Mouse (Mus musculus) heart, embryonic 16.5 days (tissue): ENCODE data around the gene Ppp1r3c. TPM values are rescaled to one million over a fixed set of nuclear protein-coding genes. Genes with fewer than 3 reads are reported as not detected.

ENCODE experiments used
- ATAC-seq: fragments of 200-750 bp; cut with Nextera tagmentation; replicated peaks from 2 replicates; pipeline ENCODE4 v1.8.0; 2017; ENCODE audit warnings: moderate number of reproducible peaks; ENCODE audit not compliant: insufficient read depth, low FRiP score; ENCODE audit errors: extremely low read depth
- H3K27ac ChIP-seq: fragments of 300-500 bp; sonication (generic); 2 replicates; pipeline ENCODE4 v1.5.1; 2014; ENCODE audit warnings: mild to moderate bottlenecking, low read length, control low read depth, moderate library complexity
- H3K27me3 ChIP-seq: fragments of 300-500 bp; sonication (generic); 2 replicates; pipeline ENCODE4 v1.6.1; 2014; ENCODE audit warnings: low read length, mixed read lengths; ENCODE audit not compliant: control insufficient read depth, insufficient read depth
- H3K36me3 ChIP-seq: fragments of 300-500 bp; sonication (generic); 2 replicates; pipeline ENCODE4 v1.6.1; 2014; ENCODE audit not compliant: control insufficient read depth, insufficient read depth
- H3K4me1 ChIP-seq: fragments of 300-500 bp; sonication (generic); 2 replicates; pipeline ENCODE4 v1.6.1; 2014; ENCODE audit warnings: low read length, mixed read lengths; ENCODE audit not compliant: control insufficient read depth, insufficient read depth
- H3K4me2 ChIP-seq: fragments of 300-500 bp; sonication (generic); 2 replicates; pipeline ENCODE4 v1.6.1; 2014; ENCODE audit warnings: low read depth, mild to moderate bottlenecking, control low read depth, low read length
- H3K4me3 ChIP-seq: fragments of 300-500 bp; sonication (generic); 2 replicates; pipeline ENCODE4 v1.5.1; 2014; ENCODE audit warnings: mild to moderate bottlenecking, control low read depth, low read length
- H3K9ac ChIP-seq: fragments of 300-500 bp; sonication (generic); 2 replicates; pipeline ENCODE4 v1.6.1; 2014; ENCODE audit warnings: low read length, control low read depth
- H3K9me3 ChIP-seq: fragments of 300-500 bp; sonication (generic); replicated peaks from 2 replicates; pipeline ENCODE4 v1.6.1; 2016; ENCODE audit warnings: low read length; ENCODE audit not compliant: control insufficient read depth
- WGBS: fragments of 180-500 bp; shearing (Covaris S2); extraction: QIAGEN DNeasy Blood & Tissue Kit; methylation state at CpG from one replicate; pipeline ENCODE4 v1.1.7; 2014; 5-methylcytosine and 5-hydroxymethylcytosine counted together
- polyA plus RNA-seq: library from polyadenylated mRNA; unstranded; fragments of >200 nt; fragmentation: Nextera tagmentation; extraction: Ambion mirVana; gene quantifications from 2 replicates; pipeline ENCODE4 v1.2.1, GENCODE M21; 2015

The Ppp1r3c gene
- polyA plus RNA-seq, 1 experiment from 2014 or later, result 117 TPM

DNA sequence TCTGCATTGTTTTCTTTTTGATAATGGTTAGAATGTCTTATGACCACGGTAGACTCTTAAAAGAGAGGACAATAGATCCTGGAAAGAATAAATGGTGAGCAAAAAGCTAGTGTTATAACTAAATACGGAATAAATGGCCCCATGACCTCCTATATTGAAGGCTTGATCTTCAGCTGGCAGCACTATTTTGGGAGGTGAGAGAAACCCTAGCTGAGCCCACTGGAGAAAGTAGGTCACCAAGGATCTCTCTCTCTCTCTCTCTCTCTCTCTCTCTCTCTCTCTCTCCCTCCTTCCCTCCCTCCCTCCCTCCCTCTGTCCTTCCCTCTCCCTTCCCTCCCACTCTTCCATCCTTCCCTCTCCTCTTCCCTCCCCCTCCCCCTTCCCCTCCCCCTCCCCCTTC, 42.9 kb downstream of the Ppp1r3c start:
- no peaks in the 10 kb centered on the region for H3K9me3 ChIP-seq
- peaks cover 56% of the 10 kb centered on the region for H3K4me1 ChIP-seq
- H3K27ac ChIP-seq, result no peak overlapping the region
- no peak overlapping the region for H3K4me3 ChIP-seq
- H3K4me2 ChIP-seq, result no peak overlapping the region
- ATAC-seq, result no peak
- H3K9ac ChIP-seq, result no peak overlapping the region
- 46% methylated on average over 2 of the region's 2 CpGs for WGBS
- no peaks in the 10 kb centered on the region for H3K27me3 ChIP-seq
- H3K36me3 ChIP-seq, result no peaks in the 10 kb centered on the region

DNA sequence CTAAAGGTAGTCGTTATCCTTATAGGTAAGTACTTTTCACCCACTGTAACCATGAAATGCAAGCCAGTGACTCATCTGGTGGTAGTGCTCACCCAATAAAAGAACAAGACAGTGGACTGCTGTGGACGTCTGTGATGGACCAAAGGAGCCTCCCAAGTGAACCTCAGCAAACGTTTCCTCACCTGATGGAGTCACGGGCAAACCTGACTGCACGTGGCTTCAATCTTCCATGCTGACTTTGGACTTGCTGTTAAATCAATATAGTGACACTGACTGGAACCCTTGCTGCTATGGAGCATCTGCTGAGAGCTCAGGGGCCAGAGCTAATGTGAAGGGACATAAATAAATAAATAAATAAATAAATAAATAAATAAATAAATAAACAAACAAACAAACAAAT, 44.5 kb downstream of the Ppp1r3c start:
- WGBS, result 82% methylated on average over 5 of the region's 5 CpGs
- Histone ChIP-seq H3K27me3 (no peaks in the 10 kb centered on the region), H3K36me3 (no peaks in the 10 kb centered on the region), H3K9ac (no peak overlapping the region), H3K9me3 (no peaks in the 10 kb centered on the region), H3K27ac (no peak overlapping the region), H3K4me2 (no peak overlapping the region), H3K4me3 (no peak overlapping the region), H3K4me1 (peaks cover 56% of the 10 kb centered on the region)
- ATAC-seq, result no peak

DNA sequence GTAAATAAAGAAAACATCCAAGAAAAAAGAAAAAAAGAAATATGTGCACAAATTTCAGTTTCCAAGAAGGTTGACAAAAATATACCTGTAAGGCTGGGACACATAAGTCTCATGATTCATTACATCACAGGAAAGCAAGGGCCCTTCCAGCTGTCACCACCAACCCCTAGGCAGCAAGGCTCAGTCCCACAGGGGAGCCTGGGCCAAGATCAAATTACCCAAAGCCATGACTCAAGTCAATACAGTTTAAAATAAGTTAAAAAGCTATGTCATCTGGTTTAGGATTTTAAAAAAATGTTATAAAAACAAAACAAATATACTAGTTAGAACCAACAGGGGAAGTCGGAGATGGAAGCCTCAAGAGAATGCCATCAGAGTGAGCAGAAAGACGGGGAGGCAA, 45.2 kb downstream of the Ppp1r3c start:
- Histone ChIP-seq H3K9ac (no peak overlapping the region), H3K36me3 (no peaks in the 10 kb centered on the region), H3K4me2 (no peak overlapping the region), H3K4me3 (no peak overlapping the region), H3K27ac (no peak overlapping the region), H3K27me3 (no peaks in the 10 kb centered on the region), H3K9me3 (no peaks in the 10 kb centered on the region), H3K4me1 (peaks cover 49% of the 10 kb centered on the region)
- ATAC-seq, result no peak
- 88% methylated on average over 2 of the region's 2 CpGs for WGBS

DNA sequence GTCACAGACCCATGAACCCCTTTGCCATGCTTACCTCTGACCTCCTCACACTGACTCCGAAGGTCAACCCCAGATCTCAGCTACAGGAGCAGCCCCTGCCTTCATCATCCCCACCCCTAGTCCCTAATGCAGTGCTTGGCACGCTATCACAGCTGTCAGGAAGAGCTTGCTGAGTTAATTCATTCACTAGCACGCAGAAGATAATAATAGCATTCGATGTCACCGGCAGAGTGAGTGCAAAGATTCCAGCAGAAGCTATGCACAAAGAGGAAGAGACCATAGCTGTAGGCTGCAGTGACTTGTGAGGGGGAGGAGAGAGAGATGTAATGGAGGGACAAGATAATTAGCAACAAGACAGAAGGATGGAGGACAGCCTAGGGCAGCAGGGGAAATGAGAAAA, 47.2 kb downstream of the Ppp1r3c start:
- 9% methylated on average over 5 of the region's 5 CpGs for WGBS
- H3K4me3 ChIP-seq, result peak overlapping the region; percentile 11
- ATAC-seq, result peak; percentile 79
- peaks cover 46% of the 10 kb centered on the region for H3K4me1 ChIP-seq
- H3K27me3 ChIP-seq, result no peaks in the 10 kb centered on the region
- H3K9me3 ChIP-seq, result no peaks in the 10 kb centered on the region
- H3K27ac ChIP-seq, result peak overlapping the region; percentile 94
- no peaks in the 10 kb centered on the region for H3K36me3 ChIP-seq
- peak overlapping the region; percentile 36 for H3K4me2 ChIP-seq
- H3K9ac ChIP-seq, result peak overlapping the region; percentile 48

DNA sequence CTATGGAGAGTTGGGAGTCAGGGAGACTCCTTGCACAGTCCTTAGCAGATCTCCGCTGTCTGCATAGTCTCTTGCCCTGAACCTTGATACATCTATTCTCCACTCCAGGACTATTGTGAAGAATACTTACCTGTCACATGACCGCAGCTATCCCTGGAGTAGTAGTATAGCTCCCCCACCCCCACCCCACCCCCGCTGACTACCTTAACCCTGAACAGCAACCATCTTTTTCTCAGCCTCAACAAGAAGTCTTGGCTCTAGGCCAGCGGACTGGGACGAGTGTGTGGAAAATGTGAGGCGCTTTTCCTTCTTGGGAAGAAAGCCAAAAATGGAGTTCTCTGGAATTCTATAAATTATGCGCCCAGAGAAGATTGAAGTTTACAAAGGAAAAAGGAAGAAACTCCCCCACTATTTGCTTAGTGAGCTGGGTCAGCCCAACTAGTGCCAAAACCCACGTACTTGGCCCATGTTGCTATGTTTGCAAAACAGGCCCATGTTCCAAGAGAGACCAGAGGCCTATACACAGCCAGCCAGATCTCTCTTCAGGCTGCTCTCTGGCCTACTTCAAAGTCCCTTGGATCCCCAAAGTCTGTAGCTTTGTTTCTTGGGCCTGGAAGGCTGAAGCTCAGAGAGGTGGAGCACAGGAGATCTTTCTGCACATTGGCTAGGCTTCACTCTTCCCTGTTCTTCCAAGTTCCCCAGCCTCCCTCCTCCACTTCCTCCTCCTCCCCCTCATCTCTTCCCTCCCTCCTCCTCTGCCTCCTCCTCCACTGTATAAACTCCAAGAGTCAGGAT, 48.4 kb downstream of the Ppp1r3c start:
- WGBS, result 27% methylated on average over 8 of the region's 8 CpGs
- peak overlapping the region; percentile 94 for H3K27ac ChIP-seq
- H3K27me3 ChIP-seq, result no peaks in the 10 kb centered on the region
- H3K4me1 ChIP-seq, result peaks cover 44% of the 10 kb centered on the region
- H3K36me3 ChIP-seq, result no peaks in the 10 kb centered on the region
- H3K9ac ChIP-seq, result peak overlapping the region; percentile 48
- peak; percentile 67 for ATAC-seq
- H3K4me3 ChIP-seq, result peak overlapping the region; percentile 11; the same call in 1 of the 2 replicates
- H3K4me2 ChIP-seq, result peak overlapping the region; percentile 36
- H3K9me3 ChIP-seq, result no peaks in the 10 kb centered on the region

DNA sequence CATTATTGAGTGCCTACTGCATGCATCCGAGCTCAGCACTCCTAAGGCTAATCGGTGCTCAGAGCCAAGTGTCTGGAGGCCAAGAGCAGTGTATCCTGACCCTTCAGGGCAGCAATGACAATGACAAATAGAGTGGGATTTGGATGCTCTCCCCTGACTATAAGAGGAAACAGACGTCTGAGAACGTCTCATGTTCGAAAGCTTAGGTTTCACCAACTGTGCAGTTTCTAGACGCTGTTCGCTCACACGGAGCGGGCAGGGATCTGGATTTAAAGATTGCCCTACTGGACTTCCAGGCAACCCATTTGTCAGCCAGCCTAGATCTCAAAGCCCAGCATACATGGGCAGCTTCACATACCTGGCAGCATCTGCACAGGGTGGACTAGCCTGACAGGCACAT, 49.4 kb downstream of the Ppp1r3c start:
- H3K9ac ChIP-seq, result no peak overlapping the region
- H3K36me3 ChIP-seq, result no peaks in the 10 kb centered on the region
- H3K4me1 ChIP-seq, result peaks cover 46% of the 10 kb centered on the region
- H3K4me3 ChIP-seq, result no peak overlapping the region
- no peak for ATAC-seq
- 71% methylated on average over 9 of the region's 9 CpGs for WGBS
- H3K9me3 ChIP-seq, result no peaks in the 10 kb centered on the region
- no peaks in the 10 kb centered on the region for H3K27me3 ChIP-seq
- H3K4me2 ChIP-seq, result no peak overlapping the region; the same call in 1 of the 2 replicates
- peak overlapping the region; percentile 94 for H3K27ac ChIP-seq

DNA sequence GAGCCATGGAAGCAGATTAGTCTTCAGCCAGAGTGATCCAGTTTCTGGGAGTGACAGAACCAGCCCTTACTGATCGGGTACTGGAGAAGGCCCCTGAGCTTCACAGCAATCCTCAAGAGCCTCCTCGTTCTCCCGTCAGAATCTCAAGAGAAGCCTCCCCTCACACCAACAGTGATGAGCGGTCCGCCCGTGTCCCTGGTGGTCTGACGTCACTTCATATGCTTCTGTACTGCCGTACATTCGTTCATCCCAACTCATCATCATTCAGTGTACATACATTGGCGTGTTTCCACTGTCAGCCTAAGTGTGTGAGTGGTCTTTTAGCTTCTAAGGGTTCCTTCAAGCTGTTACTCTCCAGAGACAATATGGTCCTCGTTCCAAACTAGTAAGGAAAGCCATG, 50.4 kb downstream of the Ppp1r3c start:
- Histone ChIP-seq H3K9me3 (no peaks in the 10 kb centered on the region), H3K27ac (peak overlapping the region; percentile 40), H3K36me3 (no peaks in the 10 kb centered on the region), H3K27me3 (no peaks in the 10 kb centered on the region), H3K4me3 (no peak overlapping the region), H3K9ac (no peak overlapping the region), H3K4me1 (peaks cover 51% of the 10 kb centered on the region), H3K4me2 (no peak overlapping the region)
- 82% methylated on average over 11 of the region's 11 CpGs for WGBS
- no peak for ATAC-seq

DNA sequence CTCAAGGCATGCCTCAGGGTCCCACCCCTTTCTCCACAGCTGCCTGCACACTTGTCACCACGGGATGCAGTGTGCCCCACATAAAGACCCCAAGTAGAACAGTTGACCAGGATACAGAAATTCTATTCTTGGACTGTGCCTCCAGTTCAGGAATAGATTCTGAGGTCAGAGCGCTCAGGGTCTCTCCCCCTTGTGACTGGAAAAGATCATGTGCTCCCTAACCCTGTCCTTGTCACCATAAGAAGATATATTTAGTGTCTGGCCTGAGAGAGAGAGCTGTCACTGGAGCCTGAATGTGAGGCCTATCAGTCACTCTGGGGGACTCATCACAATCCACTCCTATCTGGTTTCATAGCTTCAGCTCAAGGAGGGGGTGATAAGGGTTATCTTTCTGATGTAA, 53.9 kb downstream of the Ppp1r3c start:
- no peaks in the 10 kb centered on the region for H3K36me3 ChIP-seq
- H3K4me2 ChIP-seq, result peak overlapping the region; percentile 31; the same call in 1 of the 2 replicates
- H3K27ac ChIP-seq, result peak overlapping the region; percentile 98
- WGBS, result 30% methylated on average over 2 of the region's 2 CpGs
- H3K9ac ChIP-seq, result peak overlapping the region; percentile 67
- ATAC-seq, result peak; percentile 86
- no peak overlapping the region for H3K4me3 ChIP-seq
- peaks cover 49% of the 10 kb centered on the region for H3K4me1 ChIP-seq
- no peaks in the 10 kb centered on the region for H3K9me3 ChIP-seq
- H3K27me3 ChIP-seq, result no peaks in the 10 kb centered on the region
